Mouse (Mus musculus) cerebellum, adult 8-10 months (tissue): ENCODE measurements around the gene B3galnt1.
"Not testable (repeated sequence)": the region's sequence is repeated elsewhere in the genome, so short reads cannot be mapped to it uniquely, and the experiment has no call there.

ENCODE experiments used
- DNase-seq: peaks from one replicate; pipeline ENCODE4 v3.0.0; 2022

Gene B3galnt1

GRCm38 (mm10) chr3:69598261-69599165 lies at the start of gene B3galnt1:
TSS of gene B3galnt1 (minus strand) at chr3:69598960.
- peak; percentile 57 for DNase-seq

GRCm38 (mm10) chr3:69634521-69634920 lies 35.8 kb upstream of the B3galnt1 start:
- DNase-seq, result no peak

GRCm38 (mm10) chr3:69633706-69634420 lies 35.1 kb upstream of the B3galnt1 start:
- no peak for DNase-seq

DNA sequence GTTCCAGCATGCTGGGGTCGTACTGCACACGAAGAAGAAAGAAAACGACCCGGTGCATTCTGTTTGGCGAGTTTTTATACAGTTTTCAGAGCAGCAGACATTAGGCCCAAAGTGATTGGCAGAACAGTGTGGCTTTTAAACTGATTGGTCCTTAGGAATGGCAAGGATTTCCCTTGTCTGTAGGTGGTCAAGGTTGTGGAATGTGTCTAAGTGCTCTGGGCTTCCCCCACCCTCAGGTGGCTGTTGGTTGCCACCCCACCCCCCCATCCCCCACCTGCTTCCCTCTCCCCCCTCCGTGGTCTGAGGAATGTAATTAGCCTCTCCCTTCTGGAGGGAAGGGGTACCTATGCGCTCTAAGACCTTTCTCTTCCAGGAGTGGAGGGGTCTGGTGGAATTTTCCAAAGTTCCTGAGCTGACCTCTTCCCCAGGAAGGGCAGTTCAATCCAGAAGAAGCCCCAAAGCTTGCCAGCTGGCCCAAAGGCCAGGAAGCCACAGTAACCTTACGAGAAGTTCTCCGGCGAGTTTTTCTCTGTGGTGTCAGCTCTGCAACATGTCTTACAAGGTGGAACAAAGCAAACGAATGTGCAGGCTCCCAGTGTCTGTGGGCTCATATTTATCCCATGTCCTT lies 28.3 kb upstream of the B3galnt1 start:
- no peak for DNase-seq

DNA sequence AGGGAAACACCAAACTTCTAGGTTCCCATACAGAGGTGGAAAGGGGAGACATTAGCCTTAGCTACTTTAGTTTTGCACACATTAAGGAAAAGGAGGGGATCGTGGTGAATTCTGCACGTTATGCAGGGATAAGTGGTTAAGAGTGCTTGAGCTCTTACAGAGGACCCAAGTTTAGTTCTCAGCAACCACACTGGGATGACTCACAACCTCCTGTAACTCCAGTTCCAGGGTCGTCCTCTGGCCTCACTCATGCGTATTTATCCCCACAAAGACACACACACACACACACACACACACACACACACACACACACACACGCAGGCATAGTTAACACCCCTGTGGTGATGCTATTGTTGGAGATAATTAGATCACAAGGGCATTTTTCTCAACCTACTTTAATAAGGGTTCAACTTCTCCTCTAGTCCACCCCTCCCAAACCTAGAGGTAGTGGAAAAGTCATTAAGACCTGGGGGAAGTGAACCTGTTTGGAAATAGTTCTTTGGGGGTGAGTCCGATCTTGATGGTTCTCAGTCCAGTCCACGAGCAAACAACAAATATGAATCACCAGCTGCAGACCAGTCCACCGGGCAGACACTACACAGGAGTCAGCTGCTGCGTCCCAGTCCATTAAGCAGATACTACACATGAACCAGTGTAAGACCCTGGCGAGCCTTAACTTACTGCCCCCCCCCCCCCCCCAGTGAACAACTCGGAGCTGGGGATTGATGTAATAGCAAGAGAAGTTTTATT lies 27.6 kb upstream of the B3galnt1 start:
- no peak for DNase-seq

GRCm38 (mm10) chr3:69624182-69624581 lies 25.4 kb upstream of the B3galnt1 start:
- DNase-seq, result no peak

DNA sequence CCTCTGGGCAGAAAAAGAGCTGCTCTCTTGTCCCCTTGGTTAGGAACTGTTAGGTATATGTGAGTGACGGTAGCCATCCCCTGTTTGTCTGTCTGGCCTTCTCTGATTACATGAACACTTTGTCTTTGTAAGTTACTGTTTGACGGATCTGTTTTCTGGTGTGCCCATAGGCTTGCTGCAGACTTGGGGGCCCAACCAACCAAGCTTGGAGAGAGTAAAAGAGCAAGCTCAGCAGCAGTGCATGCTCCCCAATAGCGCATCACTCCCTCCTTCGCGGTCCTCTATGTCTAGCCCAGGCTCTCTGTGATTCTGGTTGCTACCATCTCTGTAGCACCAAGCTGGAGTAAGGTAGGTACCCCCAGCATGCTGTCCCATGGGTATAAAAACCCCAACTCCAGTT lies 9.1 kb upstream of the B3galnt1 start:
- no peak for DNase-seq

- DNase-seq, result no peak
Observed at GRCm38 (mm10) chr3:69607468-69607867, 8.7 kb upstream of the B3galnt1 start.

DNA sequence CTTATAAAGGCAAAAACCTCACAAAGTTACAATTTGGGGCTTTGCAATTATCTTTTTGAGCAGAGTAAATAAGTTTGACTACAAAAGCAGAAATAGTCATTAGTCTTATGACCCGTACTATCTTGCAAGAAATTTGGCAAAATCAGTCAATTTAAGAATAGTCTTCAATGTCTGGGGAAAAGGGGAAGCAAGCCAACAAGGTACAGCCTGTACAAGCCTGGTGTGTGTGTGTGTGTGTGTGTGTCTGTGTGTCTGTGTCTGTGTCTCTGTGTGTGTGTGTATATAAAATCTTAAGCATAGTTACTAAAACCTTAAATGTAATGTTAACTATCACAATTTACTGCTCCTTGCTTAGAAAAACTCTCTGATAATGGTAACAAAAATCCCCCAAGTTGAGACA lies 8.2 kb upstream of the B3galnt1 start:
- no peak for DNase-seq

DNA sequence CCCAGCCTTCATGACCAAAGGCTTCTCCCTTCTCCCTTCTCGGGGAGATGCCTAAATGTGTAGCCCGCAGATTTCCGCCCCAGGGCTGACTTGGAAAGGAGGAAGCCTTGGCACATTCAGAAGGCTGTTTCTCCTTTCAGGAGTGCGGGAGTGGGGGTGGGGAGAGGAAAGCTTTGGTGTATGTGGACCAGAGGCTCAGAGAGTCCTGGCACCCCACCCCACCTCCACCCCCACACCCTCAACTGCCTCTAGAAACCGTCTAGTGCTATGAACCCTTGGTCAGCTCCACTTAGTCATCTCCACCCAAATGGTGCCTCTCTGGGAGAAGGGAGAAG lies 373 bp upstream of the B3galnt1 start:
- DNase-seq, result no peak

- no peak for DNase-seq
Observed at GRCm38 (mm10) chr3:69597816-69598215, 944 bp downstream of the B3galnt1 start.

GRCm38 (mm10) chr3:69597211-69597610 lies 1.5 kb downstream of the B3galnt1 start:
- no peak for DNase-seq

- no peak for DNase-seq
Observed at GRCm38 (mm10) chr3:69596116-69596515, 2.6 kb downstream of the B3galnt1 start.

GRCm38 (mm10) chr3:69594071-69594470 lies 4.7 kb downstream of the B3galnt1 start:
- no peak for DNase-seq

GRCm38 (mm10) chr3:69593426-69593825 lies 5.3 kb downstream of the B3galnt1 start:
- no peak for DNase-seq

DNA sequence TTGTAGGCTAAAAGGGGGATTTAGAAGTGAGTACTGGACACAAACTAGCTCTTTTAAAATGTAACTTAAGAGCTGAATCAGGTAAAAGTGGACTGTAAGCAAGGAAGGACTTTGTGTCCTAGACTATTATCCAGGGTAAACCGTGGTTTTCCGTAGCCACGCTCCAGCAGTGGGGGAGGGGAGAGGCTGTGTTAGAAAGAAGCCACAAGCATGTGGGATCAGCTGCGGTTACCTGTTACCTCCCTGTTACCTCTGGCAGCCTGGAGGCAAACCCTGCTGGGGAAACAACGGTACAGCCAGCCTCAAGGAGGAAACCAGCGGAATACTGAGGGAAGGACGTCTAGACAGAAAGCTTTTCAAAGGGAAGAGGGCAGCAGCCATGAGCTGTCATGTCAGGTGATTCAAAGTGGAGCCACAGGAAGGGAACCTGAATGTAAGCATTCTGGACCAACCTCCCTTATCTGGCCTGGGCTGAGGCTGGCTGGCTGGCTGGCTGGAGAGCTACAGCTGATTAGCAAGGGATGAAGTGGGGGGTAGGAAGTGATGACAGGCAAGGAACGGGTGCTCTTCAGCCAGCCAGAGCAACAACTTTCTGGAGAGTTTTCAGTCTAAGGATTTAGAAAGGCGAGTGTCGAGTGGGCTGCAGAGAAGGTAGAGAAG lies 10.5 kb downstream of the B3galnt1 start:
- DNase-seq, result no peak

DNA sequence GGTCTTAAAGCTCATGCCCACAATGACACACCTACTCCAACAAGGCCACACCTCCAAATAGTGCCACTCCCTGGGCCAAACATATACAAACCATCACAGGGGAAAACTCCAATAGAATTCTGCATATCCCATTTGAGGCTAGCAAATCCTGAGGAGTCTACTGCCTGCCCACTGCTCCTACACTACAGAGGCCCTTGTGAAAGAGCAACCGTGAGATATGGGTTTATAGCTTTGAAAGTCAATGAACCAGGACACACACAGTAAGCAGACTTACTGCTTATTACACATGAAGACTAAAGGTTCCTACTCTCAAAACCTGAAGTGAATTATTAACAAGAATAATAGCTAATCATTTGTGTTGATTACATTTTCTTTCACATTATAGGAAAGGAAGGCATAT lies 15.0 kb downstream of the B3galnt1 start:
- DNase-seq, result no peak

- DNase-seq, result no peak
Observed at GRCm38 (mm10) chr3:69578791-69579190, 20.0 kb downstream of the B3galnt1 start.

- DNase-seq, result no peak
Observed at GRCm38 (mm10) chr3:69576715-69577114, 22.0 kb downstream of the B3galnt1 start.

GRCm38 (mm10) chr3:69575577-69575976 lies 23.2 kb downstream of the B3galnt1 start:
- DNase-seq, result no peak

DNA sequence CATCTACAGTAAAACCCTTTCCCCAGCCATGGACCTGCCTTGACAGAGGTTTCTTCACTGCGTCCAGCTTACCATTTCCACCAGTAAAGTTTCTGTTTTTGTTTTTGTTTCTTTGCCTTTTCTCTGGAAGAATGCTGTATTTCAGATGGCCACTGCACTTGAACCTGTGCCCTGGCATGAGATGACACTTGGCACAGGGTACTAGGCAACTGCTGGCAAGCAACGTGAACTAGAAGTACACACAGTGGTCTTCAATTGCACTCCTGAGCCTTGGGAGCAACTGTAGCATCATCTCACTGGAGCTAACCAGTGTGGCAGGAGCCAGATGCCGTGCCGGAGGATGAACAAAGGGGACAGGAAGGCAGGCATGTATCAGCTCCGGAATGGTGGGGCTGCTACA lies 26.2 kb downstream of the B3galnt1 start:
- DNase-seq, result no peak

GRCm38 (mm10) chr3:69565586-69565985 lies 33.2 kb downstream of the B3galnt1 start:
- DNase-seq, result not testable (repeated sequence)
